Mouse (Mus musculus): ENCODE results near the gene Dcdc2a. TPM values are rescaled to one million over a fixed set of nuclear protein-coding genes. Genes with fewer than 3 reads are reported as not detected.
A peak's percentile ranks its signal among the peaks of the same experiment; 100 is the strongest.

Dcdc2a gene
- polyA plus RNA-seq, 1 experiment from 2014 or later: 0.31 TPM

DNA sequence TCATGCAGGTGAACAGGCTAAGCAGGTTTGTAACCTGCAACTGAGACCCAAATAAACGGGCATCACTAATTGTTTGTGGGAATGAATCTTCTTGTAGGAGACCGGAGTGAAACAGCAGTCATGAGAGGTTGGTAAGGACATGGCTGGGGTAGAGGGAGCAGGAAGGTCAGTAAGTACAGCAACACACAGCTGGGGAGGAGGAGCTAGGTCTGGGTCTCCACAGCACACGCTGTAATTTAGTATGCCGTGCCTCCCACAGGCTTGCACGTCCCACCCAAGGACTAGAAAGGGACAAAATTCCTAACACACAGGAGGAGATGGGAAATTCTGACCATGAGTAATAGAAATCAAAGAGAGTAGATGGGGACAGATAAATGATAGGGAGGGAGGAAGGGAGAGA is 42.8 kb downstream of the Dcdc2a start:
- H3K9ac ChIP-seq: no peak overlapping the region
- no peak for ATAC-seq (ENCODE audit: insufficient number of reproducible peaks, low FRiP score, low TSS enrichment, low read depth)
- WGBS: 47% methylated on average over 5 of the region's 5 CpGs
- H3K9me3 ChIP-seq: no peaks in the 10 kb centered on the region
- no peaks in the 10 kb centered on the region for H3K27me3 ChIP-seq
- H3K4me1 ChIP-seq: no peaks in the 10 kb centered on the region
- H3K27ac ChIP-seq: no peak overlapping the region
- H3K4me2 ChIP-seq: no peak overlapping the region
- no peak overlapping the region for H3K4me3 ChIP-seq
- no peaks in the 10 kb centered on the region for H3K36me3 ChIP-seq

DNA sequence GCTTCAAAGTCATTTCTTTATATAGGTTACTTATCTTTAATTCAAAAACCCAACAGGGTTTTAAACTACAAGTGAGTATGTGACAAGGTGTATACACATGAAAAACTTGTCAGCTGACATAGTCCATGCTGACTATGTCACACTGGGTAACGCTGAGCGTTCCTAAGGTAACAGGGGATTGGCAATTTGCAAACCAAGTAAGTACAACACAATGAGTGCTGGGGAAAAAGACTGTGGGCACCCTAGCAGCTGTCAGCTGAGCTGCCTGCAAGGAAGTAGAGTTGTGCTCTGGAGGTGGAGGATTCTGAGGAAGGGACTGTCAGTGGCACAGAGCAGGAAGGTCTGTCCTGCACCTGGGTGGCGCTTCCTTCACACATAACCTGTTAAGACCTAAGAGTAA is 43.7 kb downstream of the Dcdc2a start:
- no peaks in the 10 kb centered on the region for H3K9me3 ChIP-seq
- no peak overlapping the region for H3K9ac ChIP-seq
- H3K4me3 ChIP-seq: no peak overlapping the region
- H3K27ac ChIP-seq: no peak overlapping the region
- no peak overlapping the region for H3K4me2 ChIP-seq
- no peaks in the 10 kb centered on the region for H3K4me1 ChIP-seq
- no peaks in the 10 kb centered on the region for H3K36me3 ChIP-seq
- ATAC-seq (ENCODE audit: insufficient number of reproducible peaks, low FRiP score, low TSS enrichment, low read depth): no peak
- 74% methylated on average over 3 of the region's 3 CpGs for WGBS
- H3K27me3 ChIP-seq: no peaks in the 10 kb centered on the region

GRCm38 (mm10) chr13:25100581-25100980 is 44.8 kb downstream of the Dcdc2a start:
- H3K4me1 ChIP-seq: no peaks in the 10 kb centered on the region
- 31% methylated on average over 6 of the region's 6 CpGs for WGBS
- H3K36me3 ChIP-seq: no peaks in the 10 kb centered on the region
- H3K27ac ChIP-seq: no peak overlapping the region
- H3K27me3 ChIP-seq: no peaks in the 10 kb centered on the region
- no peak overlapping the region for H3K4me2 ChIP-seq
- no peaks in the 10 kb centered on the region for H3K9me3 ChIP-seq
- H3K4me3 ChIP-seq: no peak overlapping the region
- no peak overlapping the region for H3K9ac ChIP-seq
- ATAC-seq (ENCODE audit: insufficient number of reproducible peaks, low FRiP score, low TSS enrichment, low read depth): no peak

- Histone ChIP-seq H3K4me2 (no peak overlapping the region), H3K4me3 (no peak overlapping the region), H3K27ac (no peak overlapping the region), H3K4me1 (no peaks in the 10 kb centered on the region), H3K9ac (no peak overlapping the region), H3K27me3 (no peaks in the 10 kb centered on the region), H3K36me3 (no peaks in the 10 kb centered on the region), H3K9me3 (no peaks in the 10 kb centered on the region)
- no peak for ATAC-seq (ENCODE audit: insufficient number of reproducible peaks, low FRiP score, low TSS enrichment, low read depth)
These were observed 49.9 kb downstream of the Dcdc2a start for GRCm38 (mm10) chr13:25105671-25106070.

DNA sequence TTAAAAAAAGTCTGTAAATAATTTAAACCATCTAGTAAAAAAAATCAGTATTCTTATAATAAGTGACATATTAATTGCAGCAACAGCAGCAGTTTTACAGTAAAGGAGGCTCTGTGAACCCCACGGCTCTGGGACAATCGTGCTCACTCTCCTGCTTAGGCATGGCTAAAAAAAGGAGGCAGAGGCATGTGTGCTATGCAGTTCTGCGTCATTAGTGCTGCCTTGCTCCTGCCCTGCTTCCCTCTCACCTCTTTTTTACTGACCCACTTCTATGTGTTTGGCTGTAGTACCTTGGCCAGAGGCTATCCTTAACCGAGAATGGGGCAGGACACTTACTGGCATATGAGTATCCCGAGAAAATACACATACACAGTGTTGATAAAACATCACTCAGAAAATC is 50.9 kb downstream of the Dcdc2a start:
- no peak overlapping the region for H3K9ac ChIP-seq
- 49% methylated on average over 5 of the region's 5 CpGs for WGBS
- ATAC-seq (ENCODE audit: insufficient number of reproducible peaks, low FRiP score, low TSS enrichment, low read depth): no peak

DNA sequence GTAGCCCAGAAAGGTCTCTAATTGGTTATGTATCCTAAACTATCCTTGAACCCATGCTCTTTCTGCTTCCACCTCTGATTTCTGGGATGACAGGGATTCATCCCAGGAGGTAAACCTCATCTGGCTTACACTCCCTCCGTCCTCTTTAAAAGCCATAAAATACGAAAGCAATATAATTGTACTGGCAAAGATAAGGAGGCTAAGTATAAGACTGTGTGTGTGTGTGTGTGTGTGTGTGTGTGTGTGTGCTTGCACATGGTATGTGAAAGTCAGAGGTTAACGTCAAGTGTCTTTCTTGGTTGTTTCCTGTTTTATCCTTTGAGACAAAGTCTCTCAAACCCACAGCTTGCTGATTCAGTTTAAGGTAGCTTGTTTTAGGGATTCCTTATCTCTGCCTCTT is 52.5 kb downstream of the Dcdc2a start:
- WGBS: 61% methylated on average over 3 of the region's 3 CpGs
- Histone ChIP-seq H3K9me3 (no peaks in the 10 kb centered on the region), H3K27ac (no peak overlapping the region), H3K4me3 (no peak overlapping the region), H3K4me2 (no peak overlapping the region), H3K36me3 (no peaks in the 10 kb centered on the region), H3K9ac (no peak overlapping the region), H3K27me3 (no peaks in the 10 kb centered on the region), H3K4me1 (no peaks in the 10 kb centered on the region)
- no peak for ATAC-seq (ENCODE audit: insufficient number of reproducible peaks, low FRiP score, low TSS enrichment, low read depth)

More for the DNA sequence above, 50.9 kb downstream of the Dcdc2a start:
- Histone ChIP-seq H3K4me3 (no peak overlapping the region), H3K9me3 (no peaks in the 10 kb centered on the region), H3K4me2 (no peak overlapping the region), H3K4me1 (no peaks in the 10 kb centered on the region), H3K27me3 (no peaks in the 10 kb centered on the region), H3K36me3 (no peaks in the 10 kb centered on the region), H3K27ac (no peak overlapping the region)

DNA sequence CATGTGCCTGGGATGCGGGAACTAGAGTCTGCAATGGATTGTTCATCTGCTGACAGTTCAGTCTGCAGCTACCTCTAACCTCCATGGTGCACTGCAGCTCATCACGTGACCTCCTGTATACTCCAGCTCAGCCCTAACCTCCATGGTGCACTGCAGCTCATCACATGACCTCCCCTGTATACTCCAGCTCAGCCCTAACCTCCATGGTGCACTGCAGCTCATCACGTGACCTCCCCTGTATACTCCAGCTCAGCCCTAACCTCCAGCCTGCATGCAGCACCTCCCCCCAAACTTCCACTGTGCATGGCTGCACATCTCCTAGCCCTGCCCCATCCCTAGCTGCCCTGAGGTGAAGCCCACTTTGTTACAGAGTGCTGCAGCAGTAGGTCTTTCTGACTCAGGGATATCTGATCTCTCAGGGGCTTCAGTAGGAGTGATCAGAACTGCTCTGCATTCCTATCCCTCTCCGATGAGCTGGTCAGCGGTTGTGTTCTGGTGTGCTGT is 54.8 kb downstream of the Dcdc2a start:
- H3K9ac ChIP-seq: no peak overlapping the region
- WGBS: 76% methylated on average over 5 of the region's 5 CpGs
- H3K27ac ChIP-seq: no peak overlapping the region
- H3K4me2 ChIP-seq: no peak overlapping the region
- no peaks in the 10 kb centered on the region for H3K9me3 ChIP-seq
- H3K4me3 ChIP-seq: no peak overlapping the region
- no peak for ATAC-seq (ENCODE audit: insufficient number of reproducible peaks, low FRiP score, low TSS enrichment, low read depth)
- H3K27me3 ChIP-seq: no peaks in the 10 kb centered on the region
- no peaks in the 10 kb centered on the region for H3K36me3 ChIP-seq
- H3K4me1 ChIP-seq: peaks cover 2% of the 10 kb centered on the region; the same call in 1 of the 2 replicates

DNA sequence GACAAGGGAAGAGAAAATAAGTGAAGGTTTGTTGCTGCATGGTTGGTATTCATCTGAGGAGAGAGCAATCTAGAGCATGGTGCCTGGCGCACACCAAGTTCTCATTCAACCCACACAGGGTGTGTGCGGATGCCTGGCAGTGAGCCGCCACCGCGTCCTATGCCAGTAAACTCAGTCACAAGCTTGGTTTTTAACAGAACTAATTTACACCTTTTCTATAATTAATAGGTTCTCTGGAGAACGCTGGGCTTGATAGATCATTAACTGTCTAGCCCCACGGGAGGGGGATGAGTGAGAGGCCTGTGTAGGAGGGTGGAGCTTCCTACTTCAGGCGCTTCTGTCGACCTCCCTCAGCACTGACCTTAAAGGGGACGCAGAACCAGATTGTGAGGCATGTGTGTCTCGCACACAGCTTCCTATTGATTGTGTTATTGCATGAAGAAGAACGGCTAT is 59.7 kb downstream of the Dcdc2a start:
- WGBS: 19% methylated on average over 12 of the region's 12 CpGs
- H3K4me2 ChIP-seq: peak overlapping the region; percentile 63
- no peak overlapping the region for H3K27ac ChIP-seq
- H3K9ac ChIP-seq: peak overlapping the region; percentile 39; the same call in 1 of the 2 replicates
- no peak for ATAC-seq (ENCODE audit: insufficient number of reproducible peaks, low FRiP score, low TSS enrichment, low read depth)
- no peaks in the 10 kb centered on the region for H3K36me3 ChIP-seq
- H3K9me3 ChIP-seq: no peaks in the 10 kb centered on the region
- 0 out of 2 replicates have a peak, but pooled peaks cover 3% of the 10 kb centered on the region for H3K27me3 ChIP-seq
- H3K4me3 ChIP-seq: peak overlapping the region; percentile 43
- H3K4me1 ChIP-seq: peaks cover 2% of the 10 kb centered on the region; the same call in 1 of the 2 replicates

DNA sequence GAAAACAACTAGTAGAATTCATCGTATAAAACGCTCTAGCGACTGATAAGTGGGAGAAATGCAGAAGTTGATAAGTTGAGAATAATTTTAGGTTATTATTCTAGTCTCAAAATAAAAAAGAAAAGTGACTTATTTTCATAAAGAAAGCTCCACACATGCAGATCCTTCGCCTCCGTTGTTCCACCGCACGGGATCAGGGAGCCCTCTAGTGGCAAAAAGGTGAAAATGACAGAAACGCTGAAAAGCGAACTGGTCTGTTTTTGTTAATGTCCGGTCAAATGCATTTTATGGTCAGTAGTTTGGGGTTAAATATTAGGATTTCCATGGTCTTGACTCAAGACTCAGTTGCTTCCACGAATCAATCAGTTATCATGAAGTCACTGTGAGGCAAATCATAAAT is 60.2 kb downstream of the Dcdc2a start:
- Histone ChIP-seq H3K27me3 (0 out of 2 replicates have a peak, but pooled peaks cover 3% of the 10 kb centered on the region), H3K36me3 (no peaks in the 10 kb centered on the region), H3K4me2 (peak overlapping the region; percentile 63), H3K9ac (peak overlapping the region; percentile 39; the same call in 1 of the 2 replicates), H3K4me1 (peaks cover 2% of the 10 kb centered on the region; the same call in 1 of the 2 replicates), H3K4me3 (peak overlapping the region; percentile 43), H3K9me3 (no peaks in the 10 kb centered on the region), H3K27ac (no peak overlapping the region)
- no peak for ATAC-seq (ENCODE audit: insufficient number of reproducible peaks, low FRiP score, low TSS enrichment, low read depth)
- 3% methylated on average over 11 of the region's 11 CpGs for WGBS

DNA sequence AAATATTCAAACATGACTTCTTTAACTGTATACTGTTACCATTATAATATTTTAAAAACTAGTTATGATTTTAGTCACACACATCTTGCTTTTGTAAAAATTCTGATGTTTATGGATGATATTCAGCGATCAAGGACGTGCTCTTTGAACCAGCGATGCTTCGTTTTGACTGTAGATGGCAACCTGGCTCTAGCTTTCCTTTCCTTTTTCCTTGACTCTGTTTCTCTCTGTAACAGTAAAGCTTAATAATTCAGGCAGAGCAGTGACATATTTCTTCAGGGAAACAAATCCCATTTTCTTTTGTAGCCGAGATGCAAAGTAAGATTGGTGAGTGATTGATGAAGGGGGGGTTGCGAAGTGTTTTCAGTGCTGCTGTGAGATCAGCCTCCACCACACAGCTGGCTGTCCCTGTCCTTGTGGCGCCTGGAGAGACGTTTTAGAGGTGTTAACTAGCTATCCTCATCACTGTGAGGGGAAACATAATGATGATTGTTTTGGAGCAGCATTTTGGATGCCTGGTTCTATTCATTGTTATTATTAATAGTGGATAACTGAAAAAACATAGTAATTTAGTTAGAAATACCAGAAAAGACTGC is 67.0 kb downstream of the Dcdc2a start:
- H3K9ac ChIP-seq: no peak overlapping the region
- no peaks in the 10 kb centered on the region for H3K27me3 ChIP-seq
- no peak for ATAC-seq (ENCODE audit: insufficient number of reproducible peaks, low FRiP score, low TSS enrichment, low read depth)
- H3K27ac ChIP-seq: no peak overlapping the region
- no peaks in the 10 kb centered on the region for H3K36me3 ChIP-seq
- H3K4me1 ChIP-seq: no peaks in the 10 kb centered on the region
- WGBS: 55% methylated on average over 8 of the region's 8 CpGs
- H3K4me3 ChIP-seq: no peak overlapping the region
- no peaks in the 10 kb centered on the region for H3K9me3 ChIP-seq
- no peak overlapping the region for H3K4me2 ChIP-seq

GRCm38 (mm10) chr13:25127216-25127615 is 71.4 kb downstream of the Dcdc2a start:
- Histone ChIP-seq H3K9me3 (no peaks in the 10 kb centered on the region), H3K4me3 (no peak overlapping the region), H3K4me1 (no peaks in the 10 kb centered on the region), H3K27ac (no peak overlapping the region), H3K36me3 (no peaks in the 10 kb centered on the region), H3K27me3 (no peaks in the 10 kb centered on the region), H3K4me2 (no peak overlapping the region), H3K9ac (no peak overlapping the region)
- no peak for ATAC-seq (ENCODE audit: insufficient number of reproducible peaks, low FRiP score, low TSS enrichment, low read depth)
- WGBS: 82% methylated on average over 1 of the region's 2 CpGs

GRCm38 (mm10) chr13:25127806-25128205 is 72.0 kb downstream of the Dcdc2a start:
- Histone ChIP-seq H3K4me1 (no peaks in the 10 kb centered on the region), H3K9me3 (no peaks in the 10 kb centered on the region), H3K4me3 (no peak overlapping the region), H3K9ac (no peak overlapping the region), H3K27ac (no peak overlapping the region), H3K36me3 (no peaks in the 10 kb centered on the region), H3K27me3 (no peaks in the 10 kb centered on the region), H3K4me2 (no peak overlapping the region)
- WGBS: 91% methylated on average over 6 of the region's 6 CpGs
- no peak for ATAC-seq (ENCODE audit: insufficient number of reproducible peaks, low FRiP score, low TSS enrichment, low read depth)

Data from limb, embryonic 15.5 days (tissue).